Mouse (Mus musculus): ENCODE measurements around the gene Grm7.

Grm7 gene

DNA sequence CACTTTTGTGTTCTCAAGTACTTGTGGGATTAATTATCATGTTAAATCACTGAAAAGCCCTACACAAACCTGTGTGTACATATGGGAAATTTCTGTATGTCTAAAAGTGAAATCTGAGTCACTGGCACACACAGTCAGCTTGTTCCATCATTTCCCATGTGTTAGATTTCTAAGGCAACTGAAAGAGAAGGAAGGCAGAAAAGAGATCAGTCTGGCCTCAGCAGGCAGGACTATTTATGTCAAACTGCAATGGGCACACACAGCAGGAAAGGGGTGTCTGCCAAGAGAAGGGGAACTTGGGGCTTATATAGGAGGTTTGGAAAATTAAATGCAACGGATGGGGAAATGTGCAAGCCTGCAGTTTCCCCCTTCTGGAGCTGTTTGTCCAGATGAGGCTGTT is 913.2 kb downstream of the Grm7 start:
- in situ Hi-C loops (cut with MboI, MseI): no loop called here

DNA sequence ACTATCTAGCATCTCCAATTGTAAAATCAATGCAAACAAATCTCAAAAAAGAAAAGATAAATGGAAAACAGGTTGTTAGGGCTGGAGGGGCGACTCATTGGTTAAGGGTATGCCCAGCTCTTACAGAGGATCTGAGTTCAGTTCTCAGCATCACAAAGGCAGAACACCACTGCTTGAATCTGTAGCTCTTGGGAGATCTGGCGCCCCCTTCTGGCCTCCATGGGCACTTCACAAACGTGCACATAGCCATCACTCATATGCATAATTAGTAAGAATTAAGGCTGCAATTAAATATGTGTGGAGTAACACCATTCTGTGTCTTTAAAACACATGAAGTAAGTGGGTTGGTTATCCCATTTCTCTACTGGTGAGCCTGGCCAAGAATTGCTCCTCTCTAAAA is 914.1 kb downstream of the Grm7 start:
- in situ Hi-C loops (cut with MboI, MseI): no loop called here

DNA sequence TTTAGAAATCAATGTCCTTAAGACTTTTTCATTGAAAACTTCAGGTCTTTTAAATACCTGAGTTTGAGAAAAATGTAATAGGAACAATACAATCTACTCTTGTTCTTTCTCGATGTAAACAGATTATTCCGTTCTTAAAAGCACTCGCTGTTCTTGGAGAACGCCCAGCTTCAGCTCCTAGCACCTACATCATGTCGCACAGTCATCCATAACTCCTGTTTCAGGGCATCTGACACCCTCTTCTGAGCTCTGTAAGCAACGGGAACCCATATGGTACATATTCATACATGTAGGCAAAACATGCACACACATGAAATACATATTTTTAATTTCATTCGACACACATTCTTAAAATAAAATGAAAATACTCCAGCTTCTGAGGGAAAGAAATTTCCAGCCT is 916.0 kb downstream of the Grm7 start:
- in situ Hi-C loops (cut with MboI, MseI): no loop called here

DNA sequence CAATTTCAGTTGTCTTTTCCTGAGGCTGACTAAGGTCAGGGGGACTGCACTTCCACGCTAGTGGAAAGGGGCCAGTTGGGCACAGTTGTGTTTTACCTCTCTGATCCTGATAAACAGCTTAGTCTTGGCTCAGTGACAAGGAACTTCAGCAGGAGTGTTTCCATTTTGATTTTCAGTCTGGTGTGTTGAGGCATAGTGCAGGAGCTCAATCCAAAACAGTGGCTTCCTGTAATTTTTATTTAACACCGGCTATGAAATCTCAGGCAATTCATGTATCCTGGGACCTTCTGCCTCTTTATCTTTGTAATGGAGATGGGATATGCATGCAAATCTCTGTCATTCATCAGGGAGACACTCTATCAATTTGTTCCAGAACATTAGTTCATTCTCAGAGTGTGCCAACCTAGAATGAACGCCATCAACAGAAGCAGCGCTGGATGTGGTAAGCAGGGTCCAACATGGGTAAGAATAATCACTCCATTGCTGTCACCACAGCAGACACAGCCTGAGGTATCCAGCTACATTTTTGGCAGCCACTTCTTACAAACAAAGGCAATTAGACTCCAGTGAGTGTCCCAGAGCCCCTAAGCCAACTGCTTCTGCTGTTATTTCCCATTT is 926.2 kb downstream of the Grm7 start:
- in situ Hi-C loops (cut with MboI, MseI): no loop called here

DNA sequence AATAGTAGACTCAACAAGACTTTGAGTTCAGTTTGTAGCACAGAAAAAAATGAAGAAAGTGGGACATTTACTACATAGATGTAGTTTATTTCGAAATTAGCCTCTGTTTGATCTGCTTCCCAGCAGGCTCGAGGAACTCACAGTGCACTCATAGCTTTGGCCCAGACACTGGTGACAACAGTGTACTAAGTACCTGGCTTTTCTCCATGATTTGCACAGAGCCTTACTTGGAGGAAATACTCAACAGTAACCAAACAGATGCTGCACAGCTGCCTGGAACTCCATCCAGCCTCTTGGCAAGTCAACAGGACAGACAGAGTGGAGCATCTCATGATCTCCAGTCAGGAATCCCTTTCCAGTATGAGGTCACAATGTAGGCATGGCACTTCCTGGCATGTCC is 939.5 kb downstream of the Grm7 start:
- in situ Hi-C loops (cut with MboI, MseI): no loop called here

DNA sequence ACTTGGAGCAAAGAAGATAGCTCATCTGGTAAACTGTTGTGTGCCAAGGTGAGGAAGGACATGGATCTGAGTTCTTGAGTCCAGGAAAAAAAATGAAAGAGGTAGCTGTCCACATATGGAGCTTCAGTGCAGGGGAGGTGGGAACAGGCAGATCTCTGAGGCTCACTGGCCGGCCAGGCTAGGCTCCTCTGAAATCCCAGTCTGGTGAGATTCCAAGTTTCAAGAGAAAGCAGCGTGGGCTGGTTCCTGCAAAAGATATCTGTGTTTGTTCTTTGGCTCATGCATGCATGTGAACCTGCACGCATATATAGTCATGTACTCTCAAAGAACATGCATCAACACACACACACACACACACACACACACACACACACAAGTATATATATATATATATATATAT is 942.2 kb downstream of the Grm7 start:
- in situ Hi-C loops (cut with MboI, MseI): no loop called here

DNA sequence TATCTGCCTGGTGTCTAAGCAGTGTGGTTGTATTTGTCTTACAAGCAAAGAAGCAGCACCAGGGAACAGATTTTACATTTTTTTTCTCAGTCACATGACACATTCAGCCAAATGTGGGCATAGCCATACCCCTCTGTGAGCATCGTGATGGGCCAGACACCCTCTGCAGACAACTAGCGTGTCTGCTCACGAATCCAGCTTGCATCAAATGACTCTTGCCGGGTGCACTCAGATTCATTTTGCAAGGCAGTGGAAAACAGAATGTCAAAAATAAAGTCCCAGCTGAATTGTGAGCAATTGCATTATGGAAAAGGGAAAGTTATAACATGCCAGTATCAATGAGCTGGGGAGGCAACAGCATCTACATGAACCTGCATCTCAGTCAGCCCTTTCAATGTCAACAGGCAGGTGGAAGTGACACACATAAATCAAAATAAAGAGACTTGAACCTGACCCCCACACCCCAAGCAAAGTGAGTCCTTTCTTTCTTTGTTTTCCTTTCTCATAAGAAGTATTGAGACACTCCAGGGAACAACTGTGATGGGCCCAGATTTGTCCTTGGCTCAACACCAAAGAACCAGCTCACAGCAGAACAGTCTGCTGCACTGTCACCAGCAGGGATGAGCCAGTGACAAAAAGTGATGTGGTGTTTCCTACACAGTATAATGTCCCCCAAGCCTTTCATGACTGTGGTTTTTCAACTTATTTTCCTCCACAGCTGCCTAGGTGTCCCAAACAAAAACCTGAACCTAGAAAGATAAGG is 956.7 kb downstream of the Grm7 start:
- in situ Hi-C loops (cut with MboI, MseI): no loop called here

DNA sequence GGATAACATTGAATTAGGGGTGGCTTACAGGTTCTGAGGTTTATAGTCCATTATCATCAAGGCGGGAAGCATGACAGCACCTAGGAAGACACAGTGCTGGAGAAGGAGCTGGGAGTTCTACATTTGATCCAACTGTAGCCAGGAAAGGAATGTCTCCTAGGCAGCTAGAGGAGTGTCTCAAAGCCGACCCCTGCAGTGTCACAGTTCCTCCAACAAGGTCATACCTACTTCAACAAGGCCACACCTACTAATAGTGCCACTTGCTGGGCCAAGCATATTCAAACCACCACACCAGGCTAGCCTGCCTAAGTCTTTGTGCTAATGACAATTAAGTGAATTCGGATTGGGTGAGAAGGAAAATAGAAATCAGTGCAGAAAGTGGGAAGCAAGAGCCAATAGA is 965.0 kb downstream of the Grm7 start:
- in situ Hi-C loops (cut with MboI, MseI): no loop called here

DNA sequence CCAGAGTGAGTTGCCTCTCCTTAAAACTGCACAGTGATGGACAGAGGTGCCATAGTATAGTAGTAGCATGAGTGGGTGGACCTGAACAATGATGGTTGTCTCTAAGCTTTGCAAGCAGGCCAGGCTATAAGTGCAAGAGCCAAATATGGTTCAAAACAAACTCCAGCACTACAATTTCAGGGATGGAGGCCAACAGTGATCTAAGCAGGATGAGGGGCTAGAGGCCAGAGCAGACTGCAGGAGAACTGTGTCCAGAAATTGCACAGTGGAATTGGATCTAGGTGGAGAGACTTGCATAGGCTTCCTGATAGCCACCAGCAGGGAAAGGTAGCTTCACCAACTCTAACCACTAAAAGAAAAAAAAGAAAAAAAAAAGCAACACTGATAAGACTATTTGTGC is 968.5 kb downstream of the Grm7 start:
- in situ Hi-C loops (cut with MboI, MseI): no loop called here
